Mouse (Mus musculus) spleen, postnatal 10 days (tissue): ENCODE data around the gene Chd6.

Experiments used
- DNase-seq, 2 experiments: peaks; one replicate each; pipeline ENCODE4 v3.0.0; 2021 to 2022; ENCODE audit warnings: low spot score in 2 of 2

Chd6 gene

DNA sequence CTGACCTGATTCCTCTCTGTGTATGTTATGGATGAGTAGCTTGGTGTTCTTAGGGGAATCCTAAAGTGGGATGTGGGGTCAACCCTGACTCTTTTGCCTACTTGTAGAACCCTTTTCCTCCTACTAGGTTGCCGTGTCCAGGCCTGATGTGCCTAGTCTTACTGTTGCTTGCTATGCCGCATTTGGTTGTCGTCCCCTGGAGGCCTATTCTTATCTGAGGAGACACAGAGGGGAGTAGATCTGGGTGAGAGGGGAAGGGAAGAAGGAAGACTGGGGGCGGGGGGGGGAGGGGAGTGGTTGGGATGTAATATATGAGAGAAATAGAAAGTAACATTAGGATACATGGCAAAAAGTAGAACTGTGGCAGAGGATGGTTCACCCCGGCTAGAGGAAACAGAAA lies 33.3 kb downstream of the Chd6 start:
- no peak for DNase-seq

DNA sequence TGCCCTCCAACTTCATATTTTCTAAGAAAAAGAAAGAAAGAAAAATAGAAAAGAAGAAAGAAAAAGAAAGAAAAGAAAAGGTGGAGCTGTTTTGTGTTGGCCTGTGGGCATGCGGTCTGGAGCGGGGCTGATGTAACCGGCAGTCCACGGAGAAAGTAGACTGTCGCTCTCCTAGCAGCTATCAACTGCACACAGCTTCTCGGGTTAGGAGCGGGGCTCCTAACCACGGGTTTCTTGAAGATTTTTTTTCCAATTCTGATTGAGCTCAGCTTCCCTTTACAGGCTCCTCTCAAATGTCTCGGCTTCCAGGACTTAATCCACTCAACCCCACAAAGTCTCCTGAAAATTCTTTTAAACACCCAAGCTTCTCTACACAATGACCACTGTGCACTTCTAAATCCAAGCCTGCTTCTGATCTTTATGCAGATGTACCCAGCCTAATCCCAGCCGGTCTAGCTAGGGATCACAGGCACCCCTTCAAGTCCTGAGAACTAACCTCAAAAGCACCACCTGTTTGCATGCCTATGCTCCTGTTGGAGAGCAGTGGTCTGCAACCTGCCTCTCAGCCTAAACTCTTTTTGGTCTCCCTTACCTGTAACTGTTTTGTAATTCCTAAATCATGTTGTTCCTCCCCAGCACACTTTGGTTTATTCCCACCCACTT lies 42.6 kb downstream of the Chd6 start:
- DNase-seq: no peak

DNA sequence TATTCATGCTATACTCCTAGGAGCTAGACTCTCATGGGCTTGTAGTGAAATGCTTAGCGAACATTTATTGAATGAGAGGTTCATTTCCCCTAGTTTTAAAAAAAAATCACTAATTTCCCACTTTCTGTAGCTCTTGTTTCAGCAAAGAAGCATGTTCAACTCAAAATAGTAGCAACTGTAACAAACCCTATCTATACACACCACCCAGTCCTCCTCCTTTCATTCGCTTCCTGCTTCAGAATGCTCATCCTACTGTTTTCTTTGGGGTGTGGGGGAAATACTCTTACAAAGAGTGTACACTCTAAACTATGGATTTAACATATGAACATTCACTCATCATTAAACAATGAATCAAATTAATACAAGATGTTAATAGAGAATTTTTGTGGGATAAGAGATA lies 43.3 kb downstream of the Chd6 start:
- DNase-seq: no peak

DNA sequence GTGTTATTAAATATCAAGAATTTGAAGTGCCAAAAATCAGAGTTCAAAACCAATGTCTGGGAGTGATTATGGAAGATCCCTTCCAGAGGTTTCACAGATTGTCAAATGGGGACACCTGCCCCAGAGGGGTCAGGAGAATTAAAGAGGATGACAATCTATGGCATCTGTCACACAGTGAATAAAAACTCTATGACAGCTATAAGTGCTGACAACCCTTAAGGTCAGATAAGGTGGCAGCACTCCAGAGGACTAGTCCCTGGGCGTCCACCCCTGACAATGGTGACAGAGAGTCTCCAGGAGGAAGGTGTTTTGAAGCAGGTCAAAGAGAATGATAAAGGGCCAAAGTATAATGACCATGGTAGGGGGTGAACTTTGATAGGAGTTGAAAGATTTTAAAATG lies 44.0 kb downstream of the Chd6 start:
- no peak for DNase-seq

DNA sequence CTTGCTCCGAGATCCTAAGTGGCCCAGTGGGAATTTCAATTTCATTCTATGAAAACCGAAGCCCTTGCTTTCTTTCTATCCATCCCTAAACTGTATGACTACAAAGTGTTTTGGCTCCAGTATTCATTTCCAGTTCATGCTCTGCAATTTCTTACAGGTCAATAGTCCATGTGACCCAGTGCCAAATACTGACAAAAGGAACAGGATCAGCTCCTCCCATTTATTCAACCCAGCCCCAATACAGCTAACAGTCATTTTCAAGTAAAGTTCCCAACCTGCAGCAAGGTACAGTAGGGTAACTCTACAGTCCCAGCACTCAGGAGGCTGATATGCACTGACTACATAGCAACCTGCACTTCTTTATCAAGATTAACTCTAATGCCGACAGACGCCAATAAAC lies 50.0 kb downstream of the Chd6 start:
- DNase-seq: no peak

DNA sequence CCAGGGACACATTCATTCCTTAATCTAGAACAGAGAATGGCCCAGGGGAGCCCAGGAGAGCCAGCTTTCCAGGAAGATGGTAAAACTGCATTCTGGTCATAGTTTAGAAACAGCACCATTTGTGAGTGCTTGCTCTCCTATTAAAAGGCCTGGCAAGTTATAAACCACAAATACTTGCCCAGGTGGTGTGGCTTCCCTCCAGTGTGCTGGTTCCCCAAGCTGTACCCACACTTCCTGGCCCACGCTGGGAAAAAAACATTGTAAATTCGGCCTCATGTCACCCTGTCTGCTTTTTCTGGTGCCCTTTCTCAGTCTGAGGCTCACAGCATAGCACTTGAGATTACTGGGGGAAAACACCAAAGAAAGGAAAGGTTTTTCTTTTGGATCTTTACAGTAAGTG lies 55.1 kb downstream of the Chd6 start:
- DNase-seq: no peak

DNA sequence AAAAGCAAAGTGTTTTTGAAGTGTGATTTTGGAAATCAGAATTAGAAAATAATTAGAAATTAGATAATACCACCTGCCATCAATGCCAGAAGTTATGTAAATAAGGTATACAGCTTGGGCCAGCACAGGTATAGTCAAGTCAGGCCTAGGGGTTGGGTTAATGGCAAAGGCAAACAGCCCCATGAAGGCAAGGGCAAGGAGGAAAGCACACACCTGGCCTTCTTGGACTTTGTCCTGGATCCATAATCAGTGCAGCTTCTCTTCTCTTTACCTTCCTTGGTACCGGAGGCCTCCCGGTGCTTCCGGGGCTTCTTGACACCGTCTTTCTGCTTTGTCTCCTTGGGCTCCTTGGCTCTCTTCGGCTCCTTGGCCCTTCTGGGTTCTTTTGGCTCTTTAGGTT lies 56.7 kb downstream of the Chd6 start:
- DNase-seq: no peak

DNA sequence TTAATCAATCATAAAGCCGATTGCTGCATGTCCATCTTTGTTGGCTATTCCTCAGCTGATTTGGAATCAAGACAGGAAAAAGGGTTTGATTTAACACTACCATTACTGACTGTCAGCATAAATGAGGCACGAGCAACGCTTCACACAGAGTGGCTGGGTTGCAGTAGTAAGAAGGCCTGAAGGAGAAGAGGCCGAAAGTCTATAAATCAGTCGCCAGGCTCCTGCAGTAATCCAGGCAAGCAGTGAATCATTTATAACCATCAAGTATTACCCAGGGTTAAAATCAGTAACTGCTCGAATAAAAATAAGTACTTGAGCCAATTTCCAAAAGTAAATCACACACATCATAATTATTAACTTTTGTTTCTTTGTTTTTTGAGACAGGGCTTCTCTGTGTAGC lies 59.4 kb downstream of the Chd6 start:
- no peak for DNase-seq

DNA sequence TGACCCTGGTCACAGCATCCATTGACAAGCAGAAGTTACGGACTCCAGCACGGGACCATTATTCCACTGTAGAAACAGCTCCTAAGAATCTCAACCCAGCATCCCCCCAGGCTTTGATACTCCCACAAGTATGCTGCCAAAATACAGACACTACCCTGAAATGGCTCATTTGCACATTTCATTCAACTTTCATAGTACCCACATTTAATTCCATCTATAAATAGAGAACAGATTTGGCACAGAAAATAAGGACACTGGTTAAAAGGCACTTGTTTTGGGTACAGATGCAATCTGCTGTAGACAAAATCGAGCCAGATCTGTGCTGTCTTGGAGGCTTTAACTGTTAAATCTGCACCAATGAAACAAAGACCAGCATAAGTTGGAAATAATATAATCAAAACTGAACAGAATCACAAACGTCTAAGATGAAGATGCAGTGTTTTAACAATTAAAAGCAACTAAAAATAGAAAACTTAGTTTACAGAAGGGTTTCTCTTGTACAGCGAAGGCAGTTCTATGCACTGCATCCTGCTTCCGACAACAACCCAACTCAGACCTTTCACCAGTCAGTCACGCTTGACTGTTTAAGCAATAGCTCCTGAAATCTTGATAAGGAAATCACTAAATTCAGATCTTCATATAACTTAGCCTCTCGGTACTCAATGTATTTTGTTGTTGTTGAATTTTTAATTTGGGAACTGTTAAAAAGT lies 64.2 kb downstream of the Chd6 start:
- DNase-seq: no peak

DNA sequence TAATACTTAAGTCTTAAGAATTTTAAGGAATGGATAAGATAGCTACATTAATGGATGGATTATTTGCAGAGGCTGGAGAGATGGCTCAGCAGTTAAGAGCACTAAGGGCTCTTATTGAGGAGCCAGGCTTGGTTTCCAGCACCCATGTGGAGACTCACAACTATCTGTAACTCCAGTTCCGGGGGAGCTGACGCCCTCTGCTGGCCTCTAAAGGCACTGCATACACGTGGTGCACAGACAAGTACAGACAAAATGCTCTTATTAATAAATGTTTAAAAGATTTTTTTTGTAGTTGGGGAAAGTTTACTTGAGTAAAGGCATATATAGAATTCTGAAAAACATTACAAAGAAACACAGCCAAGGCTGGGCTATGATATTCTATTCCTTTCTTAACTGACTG lies 66.0 kb downstream of the Chd6 start:
- DNase-seq: peak in 1 of 2 experiments; percentile 21

DNA sequence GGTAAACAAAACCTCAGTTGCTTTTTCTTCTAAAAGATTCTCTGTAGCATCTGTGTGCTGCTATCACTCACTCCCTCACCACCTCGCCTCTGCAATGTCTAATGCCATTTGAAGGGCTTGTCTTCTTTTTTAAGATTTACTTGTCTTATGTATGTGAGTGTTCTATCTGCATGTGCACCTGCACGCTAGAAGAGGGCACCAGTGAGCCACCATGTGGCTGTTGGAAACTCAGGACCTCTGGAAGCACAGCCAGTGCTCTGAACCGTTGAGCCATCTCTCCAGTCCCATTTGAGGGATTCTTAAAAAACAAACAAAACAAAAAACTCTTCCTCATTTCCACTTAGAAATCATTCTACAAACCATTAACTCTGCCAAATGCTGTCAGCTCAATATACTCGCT lies 68.1 kb downstream of the Chd6 start:
- no peak for DNase-seq

DNA sequence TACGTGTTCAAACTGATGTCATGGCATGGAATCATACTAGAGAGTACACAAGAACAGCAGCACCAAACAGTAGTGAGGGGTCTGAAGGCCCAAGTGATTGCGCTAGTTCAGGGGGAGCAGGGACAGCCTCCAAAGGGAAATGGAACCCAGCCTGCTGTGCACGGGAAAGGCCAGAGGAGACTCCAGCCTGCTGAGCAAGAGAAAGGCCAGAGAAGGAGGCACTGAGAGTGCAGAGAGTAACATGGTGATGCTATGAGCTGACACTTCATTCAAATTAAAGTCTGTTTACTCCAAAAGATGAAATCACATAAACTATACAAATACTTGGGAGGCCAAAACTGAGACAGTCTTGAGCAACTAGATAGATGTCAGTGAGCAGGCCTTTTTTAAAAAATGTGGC lies 71.1 kb downstream of the Chd6 start:
- DNase-seq: no peak

DNA sequence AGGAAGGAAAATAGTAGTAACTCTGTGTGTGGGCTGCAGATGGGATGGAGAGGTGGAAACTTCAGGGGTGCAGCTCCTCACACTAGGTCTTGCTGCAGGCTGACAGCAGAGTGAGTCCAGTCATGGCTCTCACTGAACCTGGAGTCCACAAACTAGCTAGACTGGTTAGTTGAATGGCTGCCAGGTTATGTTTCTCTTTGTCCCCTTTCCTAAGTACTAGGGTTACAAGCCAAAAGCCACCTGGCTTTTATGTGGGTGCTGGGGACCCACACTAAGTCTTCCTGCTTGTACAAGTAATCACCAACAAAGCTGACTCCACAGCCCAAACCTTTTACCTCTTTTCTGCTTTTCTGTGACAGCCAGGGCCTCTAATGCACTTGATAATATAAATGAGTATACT lies 75.7 kb downstream of the Chd6 start:
- DNase-seq: no peak

DNA sequence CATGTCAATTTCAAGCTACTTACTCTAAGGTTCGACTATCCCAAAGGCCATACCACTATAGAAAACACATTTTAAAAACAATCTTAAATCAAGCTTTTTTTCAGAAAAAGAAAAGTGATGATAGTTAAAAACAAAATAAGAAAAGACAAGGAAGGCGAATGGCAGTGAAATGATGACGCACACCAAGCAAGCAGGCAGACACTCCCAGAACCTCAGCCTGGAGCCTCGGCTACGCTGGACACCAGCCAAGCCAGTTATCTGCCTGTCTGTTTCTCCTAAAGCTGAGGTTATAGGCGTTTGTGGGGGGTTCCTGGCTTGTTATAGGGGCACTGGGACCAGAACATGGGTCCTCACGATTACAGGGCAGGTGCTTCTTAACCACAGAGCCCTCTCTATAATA lies 76.5 kb downstream of the Chd6 start:
- DNase-seq: no peak

DNA sequence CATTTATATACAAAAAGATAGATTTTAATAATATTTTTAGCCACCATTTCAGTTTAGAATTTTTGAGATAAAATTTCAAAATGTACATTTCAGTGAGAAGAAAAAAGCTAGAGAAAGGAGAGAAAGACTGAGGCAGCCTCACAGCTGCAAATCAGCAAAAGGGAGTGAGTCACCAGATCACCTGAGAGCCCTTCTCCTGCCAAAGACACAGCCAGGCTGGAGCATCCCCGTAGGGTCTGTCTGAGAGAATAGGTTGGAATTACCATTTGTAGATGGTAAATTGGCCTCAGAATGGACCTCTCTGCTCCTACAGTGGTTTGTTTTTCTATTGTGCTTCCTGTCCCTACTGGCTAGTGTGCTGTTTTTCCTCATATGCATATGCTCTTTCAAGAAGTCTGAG lies 84.3 kb downstream of the Chd6 start:
- DNase-seq: no peak

DNA sequence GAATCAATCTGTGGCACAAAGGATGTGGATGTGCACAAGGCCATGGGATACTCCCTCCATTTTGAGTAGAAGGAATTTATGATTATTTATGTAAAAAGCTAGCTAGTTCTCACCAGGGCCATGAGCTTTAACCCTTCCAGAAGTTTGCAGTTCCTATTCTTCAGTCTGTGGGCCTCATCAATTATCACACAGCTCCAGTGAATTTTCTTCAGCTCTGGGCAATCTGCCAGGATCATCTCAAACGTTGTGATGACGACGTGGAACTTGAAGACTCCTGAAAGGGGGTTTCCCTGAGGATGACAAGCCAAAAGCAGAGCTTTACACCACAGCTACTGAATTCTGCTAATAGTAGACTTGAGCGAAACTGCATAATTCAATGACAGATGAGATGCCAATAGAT lies 91.0 kb downstream of the Chd6 start:
- DNase-seq: no peak

DNA sequence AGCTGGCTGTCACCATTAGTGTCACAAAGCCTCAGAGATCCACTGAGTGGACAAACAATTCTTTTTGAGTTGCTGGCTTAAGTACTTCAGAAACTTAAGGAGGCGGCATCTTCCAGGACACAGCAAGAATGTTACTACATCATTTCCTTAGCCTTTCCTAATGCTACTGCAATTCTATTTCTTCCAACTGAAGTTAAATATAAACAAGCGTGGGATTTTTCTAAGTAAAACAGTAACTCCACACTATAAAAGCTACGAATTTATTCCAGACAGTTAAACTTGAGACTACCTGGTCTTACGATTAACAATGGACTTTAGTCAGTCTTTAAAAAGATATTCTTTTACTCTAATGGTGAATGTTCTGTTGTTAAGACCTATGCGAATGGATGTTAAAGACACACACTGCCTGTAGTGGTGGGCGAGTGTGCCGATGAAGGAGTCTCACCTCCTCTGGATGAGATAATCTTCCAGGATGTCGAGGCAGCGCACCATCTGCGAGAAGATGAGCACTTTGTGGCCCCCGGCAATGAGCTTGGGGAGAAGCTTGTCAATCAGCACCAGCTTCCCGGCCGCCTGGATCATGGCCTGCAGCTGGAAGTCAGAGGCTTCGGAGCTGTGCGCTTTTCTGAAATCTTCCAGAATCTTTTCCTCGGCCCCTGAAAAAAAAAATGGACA lies 96.2 kb downstream of the Chd6 start:
- DNase-seq: no peak

DNA sequence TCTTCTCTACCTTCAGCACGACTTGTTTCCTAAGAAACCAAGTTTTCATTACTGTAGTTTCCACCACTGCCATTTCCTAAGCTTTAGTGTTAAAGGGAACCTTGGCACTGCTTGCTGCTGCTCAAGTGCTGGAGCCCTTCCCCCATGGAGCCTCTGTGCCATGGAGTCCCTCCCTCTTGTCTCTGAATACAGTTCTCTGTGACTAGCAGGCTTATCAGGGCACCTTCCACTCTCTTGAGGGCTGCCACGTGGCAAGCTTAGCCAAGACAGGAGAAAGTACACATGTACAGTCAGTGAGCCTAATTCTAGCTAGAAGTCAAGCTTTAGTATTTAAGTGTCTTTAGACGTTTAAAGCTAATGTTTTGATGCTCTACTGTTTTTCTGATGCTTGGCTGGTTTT lies 104.5 kb downstream of the Chd6 start:
- no peak for DNase-seq

DNA sequence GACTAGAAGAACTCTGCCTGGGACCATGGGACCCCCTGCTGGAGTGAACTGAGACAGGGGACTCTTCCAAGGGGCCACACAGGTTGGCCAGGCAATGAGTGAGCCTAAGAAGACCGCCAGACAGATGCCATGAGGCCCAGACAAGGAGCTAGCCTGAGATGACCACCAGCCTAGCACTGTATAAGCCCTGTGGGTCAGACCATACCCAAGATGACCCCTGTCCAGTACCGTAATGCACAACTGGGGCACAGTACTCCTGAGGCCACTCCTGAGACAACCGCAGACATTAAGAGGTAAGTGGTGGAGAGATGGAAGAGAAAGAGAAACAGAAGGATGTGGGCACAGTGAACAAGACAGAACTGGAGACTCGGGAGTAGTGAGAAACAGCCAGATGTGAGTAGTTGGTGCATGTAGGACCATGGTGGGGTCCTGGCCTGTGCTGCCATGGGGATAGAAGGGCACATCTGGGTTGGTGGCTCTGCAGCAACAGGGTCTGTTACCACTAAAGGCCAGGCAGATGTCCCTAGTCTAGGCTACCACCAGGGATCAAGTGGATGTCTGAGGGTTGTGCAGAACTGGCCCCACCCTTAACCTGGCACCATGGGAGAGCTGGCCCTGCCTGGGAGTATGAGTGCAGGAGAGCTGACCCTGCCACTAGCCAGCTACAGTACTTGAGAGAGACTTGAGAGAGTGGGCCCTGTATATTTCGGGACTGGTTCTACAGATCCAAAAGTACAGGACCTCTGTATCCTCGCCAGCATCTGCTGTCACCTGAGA lies 111.7 kb downstream of the Chd6 start:
- no peak for DNase-seq

DNA sequence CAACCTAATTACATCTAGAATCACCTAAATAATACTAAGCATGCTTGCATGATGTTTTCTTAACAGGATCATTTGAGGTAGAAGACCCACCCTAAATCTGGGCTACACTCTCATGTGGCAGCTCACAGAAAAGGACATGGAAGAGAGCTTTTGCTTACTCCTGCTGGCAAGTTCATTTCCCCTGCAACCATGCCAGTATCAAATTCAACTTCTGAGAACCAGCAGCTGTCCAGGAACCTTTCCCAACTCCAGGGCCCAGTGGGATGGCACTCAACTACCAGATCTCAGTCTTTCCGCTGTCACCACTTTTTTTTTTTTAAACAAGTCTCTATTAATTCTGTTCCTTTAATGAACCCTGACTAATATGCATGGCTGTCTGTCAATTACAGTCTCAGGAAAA lies 114.7 kb downstream of the Chd6 start:
- no peak for DNase-seq

DNA sequence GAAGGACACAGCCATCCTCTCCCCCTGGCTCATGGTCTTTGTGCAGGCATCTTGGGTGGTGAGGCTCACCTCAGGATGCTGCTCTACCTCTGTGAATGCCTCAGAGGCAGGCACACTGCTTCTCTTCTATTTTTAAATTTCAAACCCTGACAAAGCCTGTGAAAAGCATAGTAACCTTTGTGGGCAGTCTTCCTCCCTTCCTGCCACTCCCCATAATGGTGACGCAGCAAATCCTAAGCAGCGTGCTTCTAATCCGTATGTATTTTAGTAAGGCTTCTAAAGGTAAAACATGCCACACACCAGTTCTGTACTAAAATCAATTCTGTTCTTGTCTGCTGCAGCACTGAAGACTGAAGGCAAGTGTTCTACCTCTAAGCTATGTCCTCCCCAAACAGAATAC lies 116.4 kb downstream of the Chd6 start:
- no peak for DNase-seq

DNA sequence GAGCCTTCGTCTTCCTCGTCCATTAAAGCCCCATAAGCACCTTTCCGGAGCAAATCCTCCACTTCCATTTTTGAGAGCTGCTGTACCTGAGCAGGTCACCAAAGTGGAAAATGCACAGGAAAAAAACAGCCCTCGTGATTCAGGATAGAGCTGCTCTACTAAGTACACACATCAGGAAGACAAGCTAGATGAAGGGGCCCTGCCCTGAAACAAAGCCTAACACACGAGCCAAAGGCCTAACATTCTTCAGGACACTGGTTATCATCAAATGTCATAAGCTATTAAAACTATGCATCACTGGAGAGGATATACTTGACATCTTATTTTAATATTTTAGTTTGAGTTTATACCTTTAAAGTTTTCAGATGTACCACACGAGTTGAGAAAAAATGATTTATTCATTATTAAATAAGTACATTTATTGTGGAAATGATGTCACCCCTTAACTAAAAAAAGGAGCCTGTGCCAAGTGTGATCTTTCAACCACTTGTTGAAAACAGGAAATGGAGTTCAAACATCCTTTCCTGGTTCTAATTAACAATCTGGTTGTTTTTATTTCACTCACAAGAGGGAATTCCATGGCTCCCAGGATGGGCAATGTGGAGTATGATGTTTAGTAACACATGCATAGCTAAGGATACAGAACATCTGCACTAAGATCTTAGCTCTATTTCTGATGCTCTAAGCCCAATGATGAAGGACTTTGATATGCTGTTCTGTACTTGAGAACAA lies 118.4 kb downstream of the Chd6 start:
- DNase-seq: no peak
